Mouse (Mus musculus): ENCODE data around the gene 4931414P19Rik. TPM values are rescaled to one million over a fixed set of nuclear protein-coding genes. Genes with fewer than 3 reads are reported as not detected.
A peak's percentile ranks its signal among the peaks of the same experiment; 100 is the strongest.

Gene 4931414P19Rik
- polyA plus RNA-seq, 1 experiment from 2014 or later, result 7.7 TPM

DNA sequence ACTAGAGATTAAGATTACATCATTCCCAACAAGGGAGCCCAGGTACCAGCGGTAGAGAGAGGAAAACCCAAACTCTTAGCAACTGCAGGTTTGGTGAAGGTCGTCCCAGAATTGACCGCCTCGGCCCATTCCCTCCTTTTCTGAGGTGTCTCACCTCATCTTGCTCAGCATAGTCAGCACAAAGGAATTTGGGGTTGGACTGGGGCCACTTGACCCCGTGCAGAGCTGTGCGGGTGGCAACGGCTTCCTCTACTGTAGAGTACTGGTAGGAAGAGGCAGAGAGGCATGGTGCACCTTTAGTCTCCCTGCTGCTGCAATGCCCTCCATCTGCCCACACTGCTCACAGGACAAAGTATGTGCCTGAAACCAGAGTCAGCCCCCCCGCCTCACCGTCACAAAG, 38.5 kb upstream of the 4931414P19Rik start:
- 88% methylated on average over 9 of the region's 9 CpGs for WGBS

DNA sequence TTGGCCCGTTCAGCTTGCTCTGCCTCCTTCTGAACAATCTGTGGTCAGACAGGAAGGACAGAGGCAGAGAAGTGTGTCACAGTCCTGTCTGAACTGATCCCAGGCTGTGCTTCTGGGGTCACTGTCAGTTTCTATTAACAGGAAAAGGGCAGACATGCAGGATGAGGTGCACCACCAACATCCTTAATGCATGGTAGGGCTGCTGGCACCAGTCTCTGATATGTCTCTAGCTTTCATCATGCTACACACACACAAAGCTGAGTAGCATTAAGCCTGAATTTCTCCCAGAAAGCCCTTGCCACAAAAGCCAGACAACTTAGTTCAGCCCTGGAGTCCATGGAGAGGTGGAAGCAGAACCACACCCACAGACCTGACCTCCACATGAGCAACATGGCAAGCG, 37.2 kb upstream of the 4931414P19Rik start:
- Histone ChIP-seq H3K4me1 (ENCODE audit: control insufficient read depth, insufficient read depth, low read length) (peaks cover 10% of the 10 kb centered on the region; the same call in 1 of the 2 replicates), H3K27me3 (ENCODE audit: control insufficient read depth, insufficient read depth, low read length) (no peaks in the 10 kb centered on the region), H3K9me3 (ENCODE audit: control insufficient read depth, low read length) (no peaks in the 10 kb centered on the region), H3K27ac (ENCODE audit: low read depth, low read length) (no peak overlapping the region), H3K4me3 (ENCODE audit: low read length) (no peak overlapping the region), H3K4me2 (replicated peaks; ENCODE audit: low read depth, low read length) (no peak overlapping the region), H3K9ac (ENCODE audit: low read depth, low read length) (no peak overlapping the region), H3K36me3 (ENCODE audit: control insufficient read depth, insufficient read depth, low read length) (peaks cover 67% of the 10 kb centered on the region)
- ATAC-seq (ENCODE audit: low FRiP score, low TSS enrichment), result no peak
- WGBS, result 89% methylated on average over 2 of the region's 2 CpGs

More for the DNA sequence above, 38.5 kb upstream of the 4931414P19Rik start:
- no peak overlapping the region for H3K4me2 ChIP-seq (replicated peaks; ENCODE audit: low read depth, low read length)
- H3K9ac ChIP-seq (ENCODE audit: low read depth, low read length), result no peak overlapping the region
- H3K4me3 ChIP-seq (ENCODE audit: low read length), result no peak overlapping the region
- H3K4me1 ChIP-seq (ENCODE audit: control insufficient read depth, insufficient read depth, low read length), result peaks cover 10% of the 10 kb centered on the region; the same call in 1 of the 2 replicates
- no peak for ATAC-seq (ENCODE audit: low FRiP score, low TSS enrichment)
- no peaks in the 10 kb centered on the region for H3K27me3 ChIP-seq (ENCODE audit: control insufficient read depth, insufficient read depth, low read length)
- no peak overlapping the region for H3K27ac ChIP-seq (ENCODE audit: low read depth, low read length)
- H3K36me3 ChIP-seq (ENCODE audit: control insufficient read depth, insufficient read depth, low read length), result peaks cover 72% of the 10 kb centered on the region
- H3K9me3 ChIP-seq (ENCODE audit: control insufficient read depth, low read length), result no peaks in the 10 kb centered on the region

DNA sequence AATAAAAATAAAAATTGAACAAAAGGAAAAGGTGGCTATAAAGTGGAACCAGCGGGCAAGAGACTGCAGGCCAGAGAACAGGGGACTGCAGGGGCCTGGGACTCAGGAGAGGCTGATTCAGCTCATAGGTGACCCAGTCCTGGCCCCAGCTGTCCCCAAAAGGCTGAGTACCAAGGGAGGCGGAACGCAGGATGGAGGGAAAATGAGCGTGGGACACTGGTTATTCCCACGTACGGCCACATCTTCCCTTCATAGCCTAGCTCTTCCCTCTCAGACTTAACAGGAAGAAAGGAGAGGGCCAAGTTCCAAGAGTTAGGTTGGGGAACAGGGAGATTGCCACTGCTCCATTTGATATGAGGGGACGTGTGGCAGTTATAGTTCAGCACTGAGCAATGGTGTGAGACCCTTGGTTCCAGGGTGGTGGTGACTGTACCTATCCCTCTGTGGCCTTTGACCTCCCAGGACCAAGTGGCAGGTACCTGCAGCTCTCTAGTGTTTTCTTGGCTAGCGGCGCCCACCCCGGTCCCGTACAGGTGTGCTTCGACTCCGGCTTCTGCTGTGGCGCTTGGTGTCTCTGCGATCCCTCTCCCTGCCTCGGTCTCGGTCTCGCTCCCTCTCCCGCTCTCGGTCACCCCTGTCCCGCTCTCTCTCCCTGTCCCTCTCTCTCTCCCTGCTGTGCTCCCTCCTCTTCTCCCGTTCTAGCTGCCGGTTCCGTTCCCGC, 36.6 kb upstream of the 4931414P19Rik start:
- no peak for ATAC-seq (ENCODE audit: low FRiP score, low TSS enrichment)
- 75% methylated on average over 24 of the region's 25 CpGs for WGBS
- H3K9me3 ChIP-seq (ENCODE audit: control insufficient read depth, low read length), result no peaks in the 10 kb centered on the region
- H3K4me3 ChIP-seq (ENCODE audit: low read length), result no peak overlapping the region
- no peak overlapping the region for H3K27ac ChIP-seq (ENCODE audit: low read depth, low read length)
- H3K4me1 ChIP-seq (ENCODE audit: control insufficient read depth, insufficient read depth, low read length), result peaks cover 10% of the 10 kb centered on the region; the same call in 1 of the 2 replicates
- no peaks in the 10 kb centered on the region for H3K27me3 ChIP-seq (ENCODE audit: control insufficient read depth, insufficient read depth, low read length)
- H3K36me3 ChIP-seq (ENCODE audit: control insufficient read depth, insufficient read depth, low read length), result peaks cover 66% of the 10 kb centered on the region
- H3K4me2 ChIP-seq (replicated peaks; ENCODE audit: low read depth, low read length), result no peak overlapping the region
- no peak overlapping the region for H3K9ac ChIP-seq (ENCODE audit: low read depth, low read length)

DNA sequence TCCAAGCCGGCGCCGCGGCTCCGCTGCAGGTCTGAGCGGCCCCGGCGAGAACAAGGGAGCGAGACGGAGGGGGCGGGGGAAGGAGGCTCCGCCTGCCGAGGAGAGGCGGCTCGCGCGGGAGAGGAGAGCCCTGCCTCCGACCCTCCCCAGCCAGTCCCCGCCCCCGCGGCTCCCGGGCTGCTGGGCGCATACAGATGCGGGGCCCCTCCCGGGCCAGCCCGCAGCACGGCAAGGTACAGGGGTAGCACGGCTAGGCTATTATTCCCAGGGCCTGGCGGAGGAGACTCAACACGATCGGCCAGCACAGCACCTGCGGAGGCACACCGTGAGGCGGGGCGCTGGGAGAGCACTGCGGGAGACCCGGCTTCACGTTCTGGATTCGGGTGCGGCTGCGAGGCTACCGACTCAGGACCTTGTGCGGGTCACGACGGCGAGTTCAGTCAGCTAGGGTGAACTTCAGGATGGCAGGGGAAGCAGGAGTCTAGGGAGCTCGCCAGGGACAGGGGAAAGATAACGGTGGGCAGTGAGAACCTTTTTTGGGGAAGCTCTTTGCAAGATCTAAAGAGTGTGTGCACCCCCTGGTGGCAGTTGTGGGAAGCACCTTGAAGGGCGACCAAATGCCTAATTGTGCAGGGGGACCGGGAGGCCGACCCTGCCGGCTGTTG, 35.6 kb upstream of the 4931414P19Rik start, which contains the start of gene Cdh24:
TSS of gene Cdh24 (minus strand) at position 60 of the 665 bp plus-strand sequence.
- under 1% methylated on average over 44 of the region's 52 CpGs for WGBS
- Histone ChIP-seq H3K9me3 (ENCODE audit: control insufficient read depth, low read length) (no peaks in the 10 kb centered on the region), H3K27me3 (ENCODE audit: control insufficient read depth, insufficient read depth, low read length) (no peaks in the 10 kb centered on the region), H3K4me1 (ENCODE audit: control insufficient read depth, insufficient read depth, low read length) (peaks cover 10% of the 10 kb centered on the region; the same call in 1 of the 2 replicates), H3K9ac (ENCODE audit: low read depth, low read length) (peak within 1 kb of the TSS; percentile 76), H3K4me3 (ENCODE audit: low read length) (peak within 1 kb of the TSS; percentile 65), H3K27ac (ENCODE audit: low read depth, low read length) (peak within 1 kb of the TSS; percentile 57), H3K36me3 (ENCODE audit: control insufficient read depth, insufficient read depth, low read length) (peaks cover 62% of the 10 kb centered on the region), H3K4me2 (replicated peaks; ENCODE audit: low read depth, low read length) (peak within 1 kb of the TSS; percentile 95)
- ATAC-seq (ENCODE audit: low FRiP score, low TSS enrichment), result peak; percentile 93

DNA sequence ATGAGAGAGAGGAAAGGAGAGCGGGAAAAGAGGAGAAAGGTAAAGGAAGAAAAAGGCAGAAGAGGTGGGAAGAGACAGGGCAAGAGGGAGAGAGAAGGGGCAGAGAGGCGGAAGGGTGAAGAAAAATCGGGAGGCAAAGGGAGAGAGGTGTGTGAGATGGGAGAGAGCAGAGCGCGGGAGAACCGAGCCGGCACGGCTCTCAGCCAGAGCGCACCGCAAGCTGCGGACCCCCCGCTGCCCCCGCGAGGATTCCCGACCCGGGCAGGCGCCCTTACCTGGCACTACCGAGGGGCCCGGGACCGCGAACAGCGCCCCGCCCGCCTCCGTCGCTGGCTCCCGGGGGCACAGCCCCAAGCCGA, 35.1 kb upstream of the 4931414P19Rik start, which contains the start of gene Gm17606:
TSS of gene Gm17606 (plus strand) at position 7 of the 359 bp plus-strand sequence.
- no peak; the same call in 1 of the 2 replicates for ATAC-seq (ENCODE audit: low FRiP score, low TSS enrichment)
- Histone ChIP-seq H3K27me3 (ENCODE audit: control insufficient read depth, insufficient read depth, low read length) (no peaks in the 10 kb centered on the region), H3K4me1 (ENCODE audit: control insufficient read depth, insufficient read depth, low read length) (peaks cover 10% of the 10 kb centered on the region; the same call in 1 of the 2 replicates), H3K9me3 (ENCODE audit: control insufficient read depth, low read length) (no peaks in the 10 kb centered on the region), H3K4me2 (replicated peaks; ENCODE audit: low read depth, low read length) (peak within 1 kb of the TSS; percentile 95), H3K36me3 (ENCODE audit: control insufficient read depth, insufficient read depth, low read length) (peaks cover 62% of the 10 kb centered on the region), H3K4me3 (ENCODE audit: low read length) (peak within 1 kb of the TSS; percentile 65), H3K9ac (ENCODE audit: low read depth, low read length) (peak within 1 kb of the TSS; percentile 76), H3K27ac (ENCODE audit: low read depth, low read length) (peak within 1 kb of the TSS; percentile 57)
- 0% methylated on average over 20 of the region's 28 CpGs for WGBS

DNA sequence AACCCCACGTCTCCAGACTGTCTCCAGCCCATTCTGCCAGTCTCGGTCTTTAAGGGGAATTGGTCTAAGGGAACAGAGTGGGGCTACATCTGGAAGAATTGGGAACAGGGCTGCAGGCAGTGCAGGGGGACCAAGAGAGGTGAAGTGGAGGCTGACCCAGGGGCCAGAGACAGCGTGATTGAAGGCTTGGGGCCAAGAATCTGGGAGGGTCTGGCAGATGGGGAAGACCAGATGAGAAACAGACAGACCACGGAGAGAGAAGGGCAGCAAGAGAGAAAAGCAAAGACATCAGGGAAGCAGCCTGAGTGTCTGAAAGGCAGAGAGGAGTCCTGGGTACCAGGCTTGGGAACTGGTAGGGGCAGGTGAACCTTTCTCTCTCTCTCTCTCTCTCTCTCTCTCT, 34.3 kb upstream of the 4931414P19Rik start:
- Histone ChIP-seq H3K27me3 (ENCODE audit: control insufficient read depth, insufficient read depth, low read length) (no peaks in the 10 kb centered on the region), H3K27ac (ENCODE audit: low read depth, low read length) (no peak overlapping the region; the same call in 1 of the 2 replicates), H3K4me3 (ENCODE audit: low read length) (peak overlapping the region; percentile 65), H3K36me3 (ENCODE audit: control insufficient read depth, insufficient read depth, low read length) (peaks cover 59% of the 10 kb centered on the region), H3K9ac (ENCODE audit: low read depth, low read length) (peak overlapping the region; percentile 76; the same call in 1 of the 2 replicates), H3K9me3 (ENCODE audit: control insufficient read depth, low read length) (no peaks in the 10 kb centered on the region), H3K4me1 (ENCODE audit: control insufficient read depth, insufficient read depth, low read length) (peaks cover 10% of the 10 kb centered on the region; the same call in 1 of the 2 replicates), H3K4me2 (replicated peaks; ENCODE audit: low read depth, low read length) (peak overlapping the region; percentile 95)
- 10% methylated on average over 4 of the region's 4 CpGs for WGBS
- ATAC-seq (ENCODE audit: low FRiP score, low TSS enrichment), result no peak

DNA sequence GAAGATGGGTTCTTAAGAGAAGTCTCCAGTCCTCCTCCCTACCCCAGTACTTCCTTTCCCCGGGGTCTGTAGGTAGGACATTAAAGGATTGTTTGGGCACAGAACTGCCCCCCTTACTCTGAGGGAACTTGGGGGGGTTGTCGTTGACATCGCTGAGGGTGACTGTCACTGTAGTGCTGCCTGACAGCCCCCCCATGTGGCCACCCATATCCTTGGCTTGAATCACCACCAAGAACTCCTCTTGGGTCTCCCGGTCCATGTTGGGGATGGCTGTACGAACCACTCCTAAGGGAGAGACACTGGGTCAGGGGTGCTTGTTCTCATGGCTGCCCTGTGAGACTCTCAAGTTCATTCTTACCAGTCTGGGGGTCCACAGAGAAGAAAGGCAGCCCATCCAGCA, 32.4 kb upstream of the 4931414P19Rik start:
- Histone ChIP-seq H3K36me3 (ENCODE audit: control insufficient read depth, insufficient read depth, low read length) (peaks cover 51% of the 10 kb centered on the region), H3K4me2 (replicated peaks; ENCODE audit: low read depth, low read length) (no peak overlapping the region), H3K9ac (ENCODE audit: low read depth, low read length) (no peak overlapping the region), H3K27me3 (ENCODE audit: control insufficient read depth, insufficient read depth, low read length) (no peaks in the 10 kb centered on the region), H3K27ac (ENCODE audit: low read depth, low read length) (no peak overlapping the region), H3K4me1 (ENCODE audit: control insufficient read depth, insufficient read depth, low read length) (peaks cover 10% of the 10 kb centered on the region; the same call in 1 of the 2 replicates), H3K9me3 (ENCODE audit: control insufficient read depth, low read length) (no peaks in the 10 kb centered on the region), H3K4me3 (ENCODE audit: low read length) (no peak overlapping the region)
- 83% methylated on average over 5 of the region's 5 CpGs for WGBS
- ATAC-seq (ENCODE audit: low FRiP score, low TSS enrichment), result no peak

DNA sequence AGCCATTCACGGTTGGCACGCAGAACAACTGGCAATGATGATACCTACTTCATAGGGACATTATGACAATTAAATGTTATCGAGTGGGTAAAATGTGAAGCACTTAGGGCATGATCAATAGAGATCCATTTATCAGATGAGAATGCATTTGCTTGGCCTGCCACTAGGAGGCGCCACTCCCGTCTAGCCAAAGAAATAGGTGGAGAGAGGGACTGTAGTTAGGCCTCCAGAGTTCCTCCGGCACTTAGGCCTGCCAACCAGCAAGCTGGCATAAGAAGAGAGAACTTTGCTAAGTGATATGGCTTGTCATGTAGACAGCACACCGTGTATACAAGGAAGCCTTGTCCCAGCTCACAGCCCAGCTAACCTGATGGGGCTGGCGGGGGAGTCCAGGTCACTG, 31.2 kb upstream of the 4931414P19Rik start:
- WGBS, result 57% methylated on average over 8 of the region's 8 CpGs
- H3K4me3 ChIP-seq (ENCODE audit: low read length), result no peak overlapping the region
- no peaks in the 10 kb centered on the region for H3K27me3 ChIP-seq (ENCODE audit: control insufficient read depth, insufficient read depth, low read length)
- H3K4me1 ChIP-seq (ENCODE audit: control insufficient read depth, insufficient read depth, low read length), result peaks cover 10% of the 10 kb centered on the region; the same call in 1 of the 2 replicates
- H3K9ac ChIP-seq (ENCODE audit: low read depth, low read length), result no peak overlapping the region
- no peak overlapping the region for H3K4me2 ChIP-seq (replicated peaks; ENCODE audit: low read depth, low read length)
- H3K9me3 ChIP-seq (ENCODE audit: control insufficient read depth, low read length), result no peaks in the 10 kb centered on the region
- H3K27ac ChIP-seq (ENCODE audit: low read depth, low read length), result no peak overlapping the region
- peaks cover 51% of the 10 kb centered on the region for H3K36me3 ChIP-seq (ENCODE audit: control insufficient read depth, insufficient read depth, low read length)
- ATAC-seq (ENCODE audit: low FRiP score, low TSS enrichment), result no peak

DNA sequence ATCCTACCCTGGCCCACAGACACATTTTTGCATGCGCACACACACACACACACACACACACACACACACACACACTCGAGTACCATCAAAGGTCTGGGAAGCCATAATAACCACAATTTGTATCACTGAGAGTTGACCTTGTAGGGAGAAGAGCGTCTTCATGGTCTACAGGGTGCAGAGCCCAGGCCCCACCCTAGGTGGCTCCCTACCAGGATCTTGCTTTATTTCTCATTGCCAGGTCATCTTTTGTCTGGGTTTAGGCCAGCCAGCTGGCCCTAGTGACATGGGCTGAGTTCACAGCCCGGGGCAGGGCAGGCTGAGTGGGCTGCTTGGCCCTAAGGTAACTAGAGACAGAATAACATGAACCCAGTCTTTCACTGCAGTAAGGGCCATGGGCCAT, 28.4 kb upstream of the 4931414P19Rik start:
- Histone ChIP-seq H3K9me3 (ENCODE audit: control insufficient read depth, low read length) (no peaks in the 10 kb centered on the region), H3K27ac (ENCODE audit: low read depth, low read length) (no peak overlapping the region), H3K9ac (ENCODE audit: low read depth, low read length) (no peak overlapping the region), H3K4me3 (ENCODE audit: low read length) (no peak overlapping the region), H3K4me2 (replicated peaks; ENCODE audit: low read depth, low read length) (no peak overlapping the region), H3K27me3 (ENCODE audit: control insufficient read depth, insufficient read depth, low read length) (no peaks in the 10 kb centered on the region), H3K36me3 (ENCODE audit: control insufficient read depth, insufficient read depth, low read length) (peaks cover 69% of the 10 kb centered on the region), H3K4me1 (ENCODE audit: control insufficient read depth, insufficient read depth, low read length) (no peaks in the 10 kb centered on the region)
- 79% methylated on average over 4 of the region's 4 CpGs for WGBS
- ATAC-seq (ENCODE audit: low FRiP score, low TSS enrichment), result no peak
